Mouse (Mus musculus): ENCODE results near the gene Zfp948.
A peak's percentile ranks its signal among the peaks of the same experiment; 100 is the strongest.

Gene Zfp948

DNA sequence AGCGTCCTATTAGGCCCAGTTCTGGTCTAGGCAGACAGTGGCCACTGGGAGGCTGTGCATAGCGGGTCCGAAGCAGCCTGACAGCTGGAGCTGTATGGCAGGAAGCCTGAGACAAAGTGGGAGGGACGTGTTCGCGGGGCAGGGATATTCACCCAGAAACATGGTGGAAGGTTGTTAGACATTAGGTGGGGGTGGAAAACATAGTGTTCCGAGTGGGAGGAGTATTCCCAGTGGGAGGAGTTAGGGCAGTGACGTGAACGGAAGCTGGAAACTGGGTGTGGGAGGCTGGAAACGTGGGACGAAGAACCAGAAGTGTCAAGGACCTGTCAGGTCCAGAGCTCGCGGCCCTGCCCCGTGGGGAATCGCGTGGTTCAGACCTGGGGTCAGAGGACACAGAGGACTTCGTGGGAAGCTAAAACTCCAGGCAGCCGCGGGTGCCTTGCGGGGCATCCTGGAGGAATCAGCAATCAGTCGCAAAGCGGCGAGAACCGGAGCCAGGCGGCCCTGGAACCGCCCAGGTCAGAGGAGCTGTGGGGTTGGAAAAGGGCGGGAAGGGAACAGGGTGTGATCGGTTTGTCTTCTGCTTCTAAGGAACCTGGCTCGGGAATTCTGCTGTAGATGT is at the start of gene Zfp948:
Gene Zfp948, plus strand, starts transcription at position 281 of the 622 bp plus-strand sequence.
- DNase-seq (ENCODE audit: low spot score in 2 of 2), result peak; percentile 68 to 81

DNA sequence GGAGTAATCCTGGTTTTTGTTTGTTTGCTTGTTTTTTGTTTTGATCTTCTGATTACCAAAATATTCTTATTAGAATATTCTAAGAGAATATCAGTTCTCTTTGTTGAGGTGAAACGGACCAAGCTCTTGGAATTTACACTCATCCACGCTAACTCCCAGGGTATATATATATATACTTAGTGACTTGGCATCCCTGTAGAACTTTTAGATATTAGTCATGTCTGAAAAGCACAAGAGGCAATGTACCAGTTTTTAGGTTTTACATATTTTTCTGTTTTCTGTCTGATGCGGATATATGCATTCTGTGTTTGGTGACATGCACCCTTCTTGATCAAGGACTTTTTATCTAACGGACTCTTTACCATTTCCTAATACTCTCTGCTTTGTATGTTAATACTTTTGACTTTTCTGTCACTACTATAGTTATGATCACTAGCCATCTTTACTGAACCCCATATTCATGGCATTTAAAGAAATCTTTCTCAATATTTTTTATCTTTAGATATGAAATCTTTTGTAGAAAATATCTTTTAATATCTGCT is 49.6 kb upstream of the Zfp948 start:
- no peak for DNase-seq (ENCODE audit: low spot score in 2 of 2)

DNA sequence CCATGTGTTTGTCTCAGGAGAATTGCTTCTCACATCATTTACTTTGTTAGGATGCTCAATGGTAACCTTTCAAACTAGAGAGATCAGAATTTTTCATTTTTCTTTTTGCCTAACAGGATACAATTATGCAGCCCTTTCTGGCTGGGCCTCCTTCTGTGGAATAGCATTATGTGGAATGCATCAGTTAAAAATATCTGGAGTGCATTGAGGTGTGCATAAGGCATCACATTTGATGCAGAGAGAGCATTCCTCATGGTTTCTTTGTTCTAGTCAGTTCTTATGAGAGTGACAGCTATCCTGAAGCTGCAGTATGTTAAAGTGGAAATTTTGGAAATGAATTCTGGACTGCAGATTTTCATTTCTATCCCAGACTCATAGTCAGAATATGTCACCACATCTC is 40.5 kb upstream of the Zfp948 start:
- no peak for DNase-seq (ENCODE audit: low spot score in 2 of 2)

DNA sequence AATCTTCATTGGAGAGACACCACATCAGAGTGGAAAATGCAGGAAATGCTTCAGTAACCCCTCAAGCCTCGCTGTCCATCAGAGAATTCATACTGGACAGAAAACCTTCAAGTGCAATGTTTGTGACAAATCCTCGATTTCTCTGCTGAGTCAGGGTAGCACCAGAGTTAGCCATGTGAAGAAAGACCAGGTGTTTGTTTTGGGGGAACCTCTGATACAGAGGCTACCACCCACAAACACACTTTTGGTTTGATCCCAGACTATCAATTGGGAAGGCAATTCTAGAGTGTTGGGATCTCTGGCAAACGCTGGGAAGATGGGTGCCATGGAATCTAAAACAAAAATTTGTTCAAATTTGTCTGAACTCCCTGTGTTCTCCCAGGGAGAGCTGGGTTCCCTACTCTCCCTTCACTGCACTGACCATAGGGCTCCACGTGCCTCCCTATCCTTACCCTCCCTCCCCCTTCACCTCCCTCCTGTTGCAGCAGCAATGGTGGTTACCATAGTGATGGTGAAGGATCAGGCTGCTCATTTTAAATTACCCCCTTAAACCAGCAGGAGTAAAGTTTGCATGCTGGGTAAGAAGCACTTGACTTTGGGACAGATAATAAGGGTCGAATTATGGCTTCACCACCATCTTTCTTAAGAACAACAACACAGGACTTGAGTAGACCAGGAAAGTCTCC is 36.0 kb upstream of the Zfp948 start:
- no peak for DNase-seq (ENCODE audit: low spot score in 2 of 2)

DNA sequence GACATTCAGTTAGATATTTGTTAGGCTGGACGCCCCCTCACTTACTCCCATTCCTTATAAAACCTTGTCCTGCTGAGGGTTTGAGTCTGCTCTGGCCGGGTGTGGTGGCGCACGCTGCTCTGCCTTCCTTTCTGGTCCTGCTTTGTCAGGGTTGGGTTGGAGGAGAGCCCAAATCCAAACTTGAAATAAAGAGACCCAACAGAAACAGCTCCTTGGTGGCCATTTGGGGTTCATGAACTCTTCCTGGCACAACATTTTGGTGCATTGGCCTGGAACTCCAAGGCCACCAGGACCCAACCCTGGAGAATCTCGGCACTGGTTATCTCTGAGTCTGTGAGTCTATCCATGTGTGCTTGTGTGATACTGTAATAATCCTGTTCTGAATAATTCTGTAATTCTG is 35.2 kb upstream of the Zfp948 start:
- DNase-seq (ENCODE audit: low spot score in 2 of 2), result peak in 1 of 2 experiments; percentile 55

DNA sequence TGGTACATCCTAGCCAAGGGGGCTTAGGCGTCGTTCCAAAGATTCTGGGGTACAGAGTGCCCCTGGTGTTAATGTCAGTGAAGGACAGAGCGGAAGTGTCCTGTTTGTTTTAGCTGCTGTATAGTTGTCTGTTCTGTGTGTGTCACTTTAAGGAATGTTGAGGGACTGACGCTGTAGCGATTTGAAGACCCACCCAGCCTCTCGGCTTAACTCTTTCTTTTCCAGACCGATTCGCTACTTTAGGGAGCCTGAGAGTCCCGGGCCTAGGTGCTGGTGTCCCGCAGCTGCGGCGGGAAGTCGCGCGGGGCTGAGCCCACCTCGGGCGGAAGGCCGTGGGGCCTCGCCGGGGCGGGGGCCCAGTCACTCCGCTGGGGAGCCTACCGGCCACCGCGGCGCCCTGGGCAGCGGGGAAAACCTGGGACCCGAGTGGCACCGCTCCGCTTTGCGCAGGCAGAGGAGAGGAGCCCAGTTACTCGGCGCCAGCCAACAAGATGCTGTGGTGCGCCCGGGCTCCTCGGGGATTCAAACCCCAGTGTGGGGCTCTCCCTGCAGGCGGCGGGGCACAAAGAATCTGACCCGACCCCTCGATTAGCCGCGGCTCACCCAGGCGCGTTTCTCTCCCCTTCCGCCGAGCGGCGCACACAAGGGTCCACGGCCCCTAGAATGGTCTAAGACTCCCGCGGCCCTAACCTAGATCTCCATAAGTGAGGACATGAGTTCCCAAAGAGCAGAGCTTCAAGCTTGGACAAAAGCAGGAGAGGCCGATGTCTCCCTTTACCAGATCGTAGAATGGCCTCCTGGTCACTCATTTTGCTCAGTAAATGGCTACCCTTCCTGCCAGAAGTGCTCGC is 34.5 kb upstream of the Zfp948 start:
- peak; percentile 48 to 81 for DNase-seq (ENCODE audit: low spot score in 2 of 2)

DNA sequence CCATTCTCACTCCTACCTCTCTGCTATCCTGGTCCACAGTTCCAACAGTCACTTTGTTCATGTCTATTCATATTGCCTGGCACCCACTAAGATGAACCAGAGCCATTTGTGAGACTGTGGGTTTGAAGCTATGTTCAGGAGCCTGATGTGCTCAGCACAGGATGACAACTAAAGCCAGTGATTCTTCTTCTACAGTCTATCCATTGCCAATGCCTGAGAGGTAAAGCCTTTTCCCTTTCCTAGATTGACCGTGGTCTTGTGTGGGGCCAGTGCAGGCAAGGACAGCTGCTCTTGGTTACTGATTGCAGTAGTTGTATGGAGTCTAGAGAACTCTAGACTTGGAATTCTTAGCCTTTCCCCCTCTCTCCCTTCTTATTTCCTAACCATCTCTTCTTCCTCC is 32.8 kb upstream of the Zfp948 start:
- DNase-seq (ENCODE audit: low spot score in 2 of 2), result no peak

DNA sequence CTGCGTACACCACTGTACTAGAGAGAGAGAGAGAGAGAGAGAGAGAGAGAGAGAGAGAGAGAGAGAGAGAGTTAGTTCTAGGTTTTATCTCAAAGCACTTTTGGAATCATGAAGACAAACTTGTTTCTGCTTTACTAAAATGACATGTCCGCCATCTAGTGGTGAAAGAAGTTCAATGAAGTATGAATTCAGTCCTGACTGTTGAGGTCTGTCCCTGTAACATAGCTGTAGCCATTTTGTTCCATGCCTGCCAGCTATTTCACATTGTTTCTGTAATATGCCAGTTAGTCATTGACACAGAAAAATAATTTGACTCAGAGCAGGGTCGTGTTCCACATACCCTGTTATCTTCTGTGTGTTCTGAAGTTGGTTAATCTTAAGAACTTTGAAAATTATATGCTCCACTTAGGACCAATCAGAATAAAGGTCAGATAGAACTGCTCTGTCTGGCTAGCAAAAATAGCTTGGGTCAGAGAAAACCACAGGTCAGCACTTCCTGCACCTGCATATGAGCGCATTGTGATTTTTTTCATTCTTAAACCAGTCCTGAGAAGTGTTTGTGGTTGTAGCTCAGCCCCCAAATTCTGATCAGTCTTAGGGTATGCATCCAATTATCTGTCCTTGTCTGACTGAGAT is 32.2 kb upstream of the Zfp948 start:
- peak; percentile 36 to 57 for DNase-seq (ENCODE audit: low spot score in 2 of 2)

DNA sequence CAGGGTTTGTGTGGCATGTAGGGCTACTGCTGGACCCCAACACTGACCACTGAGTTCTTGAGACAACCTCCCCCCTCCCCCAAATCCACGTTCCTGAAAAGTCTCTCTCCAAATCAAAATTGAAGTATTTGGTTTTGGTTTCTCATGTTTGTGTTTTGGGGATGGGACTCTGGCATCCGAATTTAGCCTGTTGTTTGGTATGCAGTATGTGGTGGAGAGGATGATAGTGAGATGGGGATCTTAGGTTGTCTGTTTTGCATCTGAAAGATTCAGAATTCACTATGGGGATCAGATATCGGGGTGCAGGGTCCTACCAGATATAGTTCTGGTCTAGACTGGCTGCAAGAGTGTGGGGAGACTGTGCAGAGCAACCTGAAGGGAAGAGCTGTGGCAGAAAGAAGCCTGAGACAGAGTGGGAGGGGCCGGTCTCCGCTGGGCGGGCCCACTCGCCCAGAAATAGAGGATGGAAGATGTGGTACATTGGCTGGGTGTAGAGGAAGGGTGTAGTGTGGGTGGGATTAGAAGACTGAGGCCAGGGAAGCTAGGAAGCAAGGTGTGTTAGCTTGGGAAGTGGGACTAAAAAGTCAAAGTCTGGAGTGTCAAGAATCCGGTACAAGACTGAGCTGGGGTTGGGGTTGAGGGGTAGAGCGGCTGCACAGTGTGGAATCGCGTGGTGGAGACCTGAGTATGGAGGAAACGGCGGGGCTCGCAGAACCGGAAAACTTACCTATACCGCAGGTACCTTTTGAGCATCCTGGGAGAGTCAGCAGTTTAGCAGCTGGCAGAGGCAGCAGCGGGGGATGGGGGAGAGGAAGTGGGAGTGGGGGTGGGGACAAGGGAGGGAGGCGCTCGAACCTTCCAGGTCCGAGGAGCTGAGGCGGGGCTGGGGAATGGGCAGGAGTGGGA is 31.5 kb upstream of the Zfp948 start, which contains the start of gene Zfp52:
Gene Zfp52, plus strand, starts transcription at position 444 of the 906 bp plus-strand sequence.
- peak; percentile 55 to 80 for DNase-seq (ENCODE audit: low spot score in 2 of 2)

DNA sequence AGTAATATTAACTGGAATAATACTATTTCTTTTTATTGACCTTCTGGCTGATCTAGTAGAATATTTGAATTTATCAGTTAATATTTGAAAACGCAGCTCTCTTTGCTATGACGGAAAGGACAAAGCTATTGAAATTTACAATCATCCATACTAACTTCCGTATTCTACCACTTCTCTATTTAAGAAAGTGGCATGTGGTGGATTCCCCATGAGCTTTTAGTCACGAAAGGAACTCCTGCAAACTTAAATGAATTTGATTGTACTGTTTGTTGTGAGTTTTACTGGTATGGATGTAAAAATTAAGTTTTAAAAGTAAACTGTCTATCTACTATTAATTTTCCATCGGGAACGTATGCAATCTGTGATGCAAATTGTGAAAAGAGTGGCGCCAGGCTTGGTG is 30.7 kb upstream of the Zfp948 start:
- no peak for DNase-seq (ENCODE audit: low spot score in 2 of 2)

DNA sequence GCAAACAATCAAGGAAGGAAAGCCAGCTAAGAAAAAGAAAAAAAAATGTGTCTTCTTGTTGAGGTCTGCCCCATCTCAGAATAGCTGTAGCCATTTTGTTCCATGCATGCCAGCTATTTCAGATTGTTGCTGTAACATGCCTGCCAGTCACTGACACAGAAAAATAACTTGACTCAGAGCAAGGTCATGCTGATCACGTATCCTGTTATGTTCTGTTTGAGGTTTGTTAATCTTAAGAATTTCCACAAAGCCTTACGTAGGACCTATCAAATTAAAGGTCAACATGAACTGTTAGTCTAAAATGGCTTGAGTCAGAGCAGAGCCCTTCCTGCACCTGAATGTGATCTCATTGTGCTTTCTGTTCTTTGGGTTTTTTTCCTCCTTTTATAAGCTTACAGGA is 30.1 kb upstream of the Zfp948 start:
- no peak for DNase-seq (ENCODE audit: low spot score in 2 of 2)

DNA sequence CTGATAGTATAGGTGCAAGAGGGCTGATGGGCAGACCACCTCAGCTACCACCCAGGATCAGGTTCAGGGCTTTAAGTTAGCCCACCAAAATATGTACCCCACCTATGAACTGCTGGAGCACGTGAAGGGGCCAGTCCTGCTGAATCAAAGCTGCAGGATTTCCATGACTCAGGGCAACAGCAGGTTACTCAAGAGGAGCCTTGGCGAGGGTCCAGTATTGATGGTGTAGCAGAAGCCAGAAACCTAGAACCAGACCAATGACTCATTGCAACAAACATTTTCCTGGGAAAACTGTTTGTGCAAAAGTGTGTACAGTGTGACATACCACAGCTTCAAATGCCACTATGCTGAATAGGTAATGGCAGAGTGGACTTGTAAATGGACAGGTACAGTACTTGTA is 9.0 kb upstream of the Zfp948 start:
- no peak for DNase-seq (ENCODE audit: low spot score in 2 of 2)

DNA sequence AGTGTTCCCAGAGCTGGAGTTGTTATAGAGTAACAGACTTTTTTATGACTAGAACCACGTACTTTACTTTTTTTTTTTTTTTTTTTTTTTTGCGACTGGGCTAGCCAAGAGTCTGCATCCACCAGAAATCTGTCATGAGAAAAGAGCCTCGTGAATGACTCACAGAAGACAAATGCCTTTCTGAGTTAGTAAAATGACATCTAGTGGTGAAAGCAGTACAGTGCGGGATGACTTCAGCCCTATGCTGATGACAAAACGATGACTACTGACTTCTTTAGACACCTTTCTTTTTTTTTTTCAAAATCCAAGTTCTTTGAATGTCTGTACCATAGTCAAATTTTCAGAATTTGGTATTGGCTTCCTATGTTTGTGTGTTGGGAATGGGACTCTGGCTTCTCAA is 588 bp upstream of the Zfp948 start:
- DNase-seq (ENCODE audit: low spot score in 2 of 2), result peak in 1 of 2 experiments; percentile 22

DNA sequence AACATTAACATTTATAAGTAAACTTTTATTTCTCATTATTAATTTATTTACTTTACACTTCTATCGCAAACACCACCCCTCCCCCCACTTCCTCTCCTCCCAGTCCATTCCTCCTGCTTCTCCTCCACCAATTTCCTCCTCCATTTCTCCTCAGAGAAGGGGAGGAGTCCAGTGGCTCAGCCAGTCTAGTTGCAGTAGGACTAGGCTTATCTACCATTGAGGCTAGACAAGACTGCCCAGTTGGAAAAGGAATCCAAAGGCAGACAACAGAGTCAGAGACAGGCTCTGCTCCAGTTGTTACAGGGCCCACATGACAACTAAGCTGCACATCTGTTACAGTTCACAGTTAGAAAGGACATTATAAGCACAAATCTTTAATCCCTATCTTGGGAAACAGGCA is 888 bp downstream of the Zfp948 start:
- no peak for DNase-seq (ENCODE audit: low spot score in 2 of 2)

DNA sequence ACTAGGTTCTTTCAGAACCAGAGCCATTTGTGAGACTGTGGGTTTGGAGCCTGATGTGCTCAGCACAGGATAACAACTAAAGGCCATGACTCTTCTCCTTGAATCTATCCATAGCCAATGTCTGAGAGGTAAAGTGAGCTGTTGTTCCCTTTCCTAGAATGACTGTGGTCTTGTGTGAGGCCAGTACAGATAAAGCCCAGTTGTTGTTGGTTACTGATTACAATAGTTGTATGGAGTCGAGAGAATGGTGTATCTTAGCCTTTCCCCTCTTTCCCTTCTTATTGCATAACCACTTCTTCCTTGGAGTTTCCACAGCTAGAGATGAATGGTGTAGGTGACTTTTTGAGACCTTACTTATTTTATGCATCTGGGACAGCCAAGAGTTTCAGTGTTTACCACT is 12.3 kb downstream of the Zfp948 start:
- no peak for DNase-seq (ENCODE audit: low spot score in 2 of 2)

DNA sequence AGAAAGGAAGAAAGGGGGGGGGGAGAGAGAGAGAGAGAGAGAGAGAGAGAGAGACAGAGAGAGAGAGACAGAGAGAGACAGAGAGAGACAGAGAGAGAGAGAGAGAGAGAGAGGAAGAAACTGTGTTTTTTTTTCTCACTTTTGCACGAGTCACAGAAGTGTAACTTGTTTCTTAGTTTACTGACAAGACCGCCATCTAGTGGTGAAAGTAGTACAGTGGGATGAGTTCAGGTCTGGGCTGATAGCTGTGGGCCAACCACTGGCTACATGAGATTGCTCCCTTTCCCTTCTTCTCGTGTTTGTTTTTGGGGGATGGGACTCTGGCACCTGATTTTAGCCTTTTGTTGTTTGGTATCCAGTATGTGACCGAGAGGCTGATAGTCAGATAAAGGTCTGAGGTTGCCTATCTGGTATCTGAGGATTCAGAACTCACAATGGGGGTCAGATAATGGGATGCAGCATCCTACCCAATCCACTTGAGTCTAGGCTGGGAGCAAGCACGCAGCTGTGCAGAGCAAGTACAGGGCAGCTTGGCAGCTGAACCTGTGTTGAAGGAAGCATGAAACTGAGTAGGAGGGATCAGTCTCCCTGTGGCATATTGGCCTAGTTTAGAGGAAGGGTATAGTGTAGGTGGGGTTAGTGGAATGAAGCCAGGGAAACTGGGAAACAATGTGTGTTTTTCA is 12.8 kb downstream of the Zfp948 start:
- DNase-seq (ENCODE audit: low spot score in 2 of 2), result peak; percentile 29 to 63

DNA sequence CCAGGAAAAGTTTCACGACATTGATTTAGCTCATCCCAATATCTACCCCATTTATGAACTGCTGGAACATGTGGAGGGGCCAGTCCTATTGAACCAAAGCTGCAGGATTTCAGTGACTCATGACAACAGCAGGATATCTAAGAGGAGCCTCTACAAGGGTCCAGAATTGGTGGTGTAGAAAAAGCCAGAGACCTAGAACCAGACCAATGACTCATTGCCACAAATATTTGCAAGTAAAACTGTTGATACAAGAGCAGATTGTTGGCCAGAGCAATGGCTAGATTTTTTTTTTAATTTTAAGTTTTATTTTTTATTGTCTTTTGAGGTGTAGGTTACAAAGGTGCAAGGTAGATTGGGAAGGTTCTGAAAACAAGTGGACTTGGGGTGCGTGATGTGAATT is 18.7 kb downstream of the Zfp948 start:
- DNase-seq (ENCODE audit: low spot score in 2 of 2), result no peak

DNA sequence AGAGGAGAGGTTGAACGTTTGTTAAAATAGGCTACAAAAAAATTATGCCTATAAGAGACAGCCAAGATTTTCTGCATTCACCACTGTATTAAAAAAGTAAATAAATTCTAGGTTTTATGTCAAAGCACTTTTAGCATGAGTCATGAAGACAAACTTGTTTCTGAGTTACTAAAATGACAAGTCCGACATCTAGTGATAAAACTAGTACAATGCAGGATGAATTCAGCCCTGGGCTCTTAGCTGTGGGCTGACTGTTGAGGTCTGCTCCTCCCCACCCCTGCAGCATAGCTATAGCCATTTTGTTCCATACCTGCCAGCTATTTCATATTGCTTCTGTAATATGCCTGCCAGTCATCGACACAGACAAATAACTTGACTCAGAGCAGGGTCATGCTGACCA is 49.5 kb downstream of the Zfp948 start:
- no peak for DNase-seq (ENCODE audit: low spot score in 2 of 2)

DNA sequence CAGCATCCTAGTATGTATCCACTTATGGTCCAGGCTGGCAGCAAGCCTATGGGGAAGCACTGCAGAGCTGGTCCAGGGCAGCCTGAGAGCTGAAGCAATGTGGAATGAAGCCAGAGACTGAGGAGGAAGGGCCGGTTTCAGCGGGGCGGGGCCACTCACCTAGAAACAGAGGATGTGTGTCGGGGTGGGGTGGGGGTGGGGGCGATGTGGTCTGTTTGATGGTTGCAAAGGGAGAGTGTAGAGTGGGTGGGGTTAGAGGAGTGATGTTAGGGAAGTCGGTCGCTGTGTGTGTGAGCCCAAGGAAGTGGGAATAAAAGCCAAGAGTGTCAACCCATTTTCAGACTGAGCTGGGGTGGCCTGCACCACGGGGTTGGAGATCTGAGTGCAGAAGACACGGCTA is 50.5 kb downstream of the Zfp948 start:
- no peak for DNase-seq (ENCODE audit: low spot score in 2 of 2)

DNA sequence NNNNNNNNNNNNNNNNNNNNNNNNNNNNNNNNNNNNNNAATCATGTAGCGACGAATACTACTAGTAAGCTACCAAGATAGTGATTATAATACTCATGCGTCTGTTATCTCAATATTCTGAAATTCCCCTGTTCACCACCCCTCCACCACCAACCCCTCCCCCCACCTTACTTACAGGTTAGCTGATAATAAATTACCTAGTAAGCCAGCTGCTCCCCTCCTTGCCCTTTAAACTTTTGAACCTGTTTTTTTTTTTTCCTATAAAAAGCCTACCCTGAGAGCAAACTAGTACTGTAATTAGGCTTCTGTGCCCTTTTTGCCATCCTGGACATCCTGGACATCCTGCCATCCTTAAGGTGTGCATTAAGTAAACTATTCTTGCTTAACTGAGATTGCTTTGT is 56.8 kb downstream of the Zfp948 start:
- no peak for DNase-seq (ENCODE audit: low spot score in 2 of 2)

Data from spleen, postnatal 4 days (tissue).